Mouse (Mus musculus) liver, embryonic 14 days (tissue): ENCODE data around the gene Zfp626. TPM values are rescaled to one million over a fixed set of nuclear protein-coding genes. Genes with fewer than 3 reads are reported as not detected.

Experiments
- polyA plus RNA-seq: library from polyadenylated mRNA; depleted of rRNA; stranded (reverse); fragments of >200 nt; gene quantifications from 2 replicates; pipeline ENCODE4 v1.2.3, GENCODE M21; 2012; rRNA removed

Gene Zfp626
- 0.97 and 1.2 TPM in 2 replicates for polyA plus RNA-seq

GRCm38 (mm10) chr7:27806896-27807295, at the start of gene Zfp626:
Gene Zfp626 (plus strand): TSS chr7:27807196.

GRCm38 (mm10) chr7:27838323-27839249, 31.6 kb downstream of the Zfp626 start, which contains the start of gene Zfp59:
Gene Zfp59 (plus strand): TSS chr7:27838607.

GRCm38 (mm10) chr7:27857227-27857626, 50.2 kb downstream of the Zfp626 start, which contains the start of gene Zfp607a:
Gene Zfp607a (plus strand): TSS chr7:27857527.

Other genes starting within 250 kb of the Zfp626 start
- gene Akt2, start 215.6 kb upstream of the Zfp626 start, polyA plus RNA-seq, result 20.9 and 24.0 TPM in 2 replicates
- 0.01 TPM in 1 of 2 replicates, not detected in the other for gene Ttc9b, start 153.3 kb upstream of the Zfp626 start, polyA plus RNA-seq
- gene Map3k10, start 132.6 kb upstream of the Zfp626 start, polyA plus RNA-seq, result 3.2 TPM in 2 replicates
- 0.18 and 0.48 TPM in 2 replicates for gene Zfp607b, start 117.9 kb upstream of the Zfp626 start, polyA plus RNA-seq
- 1.5 and 1.8 TPM in 2 replicates for gene Zfp60, start 75.8 kb upstream of the Zfp626 start, polyA plus RNA-seq
- gene Zfp59, start 31.4 kb downstream of the Zfp626 start, polyA plus RNA-seq, result 0.80 and 0.95 TPM in 2 replicates
- 0.67 and 0.69 TPM in 2 replicates for gene Zfp607a, start 50.3 kb downstream of the Zfp626 start, polyA plus RNA-seq
- 0.49 and 0.51 TPM in 2 replicates for gene Zfp974, start 122.3 kb downstream of the Zfp626 start, polyA plus RNA-seq
- 1.5 and 1.6 TPM in 2 replicates for gene Zfp780b, start 172.0 kb downstream of the Zfp626 start, polyA plus RNA-seq
- 0.97 and 0.99 TPM in 2 replicates for gene Zfp850, start 206.9 kb downstream of the Zfp626 start, polyA plus RNA-seq
- 92.8 and 103 TPM in 2 replicates for gene Psmc4, start 242.9 kb downstream of the Zfp626 start, polyA plus RNA-seq